Mouse (Mus musculus) bone marrow macrophage, adult 2 months (primary cell): ENCODE data around the gene Ms4a13.

Source experiments
- CTCF ChIP-seq: IDR thresholded peaks from 2 replicates; pipeline ENCODE4 v1.5.1; 2012; ENCODE audit warnings: low read depth, mild to moderate bottlenecking, low read length, moderate library complexity
- POLR2A ChIP-seq: IDR thresholded peaks from 2 replicates; pipeline ENCODE4 v1.6.1; 2012; ENCODE audit warnings: mild to moderate bottlenecking, low read depth, low read length, borderline replicate concordance

DNA sequence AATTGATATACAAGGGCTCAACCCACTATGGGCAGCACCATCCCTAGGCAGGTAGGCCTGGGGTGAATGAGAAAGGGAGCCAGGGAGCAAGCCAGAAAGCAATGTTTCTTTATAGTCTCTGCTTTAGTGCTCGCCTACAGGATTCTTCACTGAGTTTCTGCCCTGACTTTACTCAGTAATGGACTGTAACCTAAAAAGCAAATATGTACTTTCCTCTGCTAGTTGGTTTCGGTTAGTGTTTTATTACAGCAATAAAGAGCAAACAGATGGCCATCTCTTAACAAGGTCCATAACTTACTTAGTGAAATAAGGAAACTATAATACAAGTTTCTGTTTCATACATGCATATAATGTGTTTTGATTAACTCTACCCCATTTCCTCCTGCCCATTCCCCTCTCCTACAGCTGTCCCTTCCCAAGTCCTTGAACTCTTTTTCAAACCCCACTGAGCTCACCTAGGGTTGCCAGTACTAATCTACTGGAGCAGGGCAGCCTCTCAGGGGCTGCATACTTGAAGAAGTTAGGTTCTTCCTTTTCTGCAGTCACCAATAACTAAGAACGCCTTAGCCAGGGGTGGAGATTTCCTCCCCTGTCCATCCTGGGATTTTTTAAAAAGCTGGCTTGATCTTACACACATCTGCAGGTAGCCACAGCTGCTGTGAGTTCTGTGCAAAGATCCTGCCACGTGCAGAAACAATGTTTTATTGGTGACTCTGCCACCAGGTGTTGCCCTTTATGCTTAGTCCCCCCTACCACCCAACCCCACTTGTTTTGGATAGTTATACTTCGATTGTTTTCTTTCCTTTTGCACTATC, 38.6 kb upstream of the Ms4a13 start:
- no peak for TF ChIP-seq POLR2A
- no peak for TF ChIP-seq CTCF
